In the genomic region with DNA sequence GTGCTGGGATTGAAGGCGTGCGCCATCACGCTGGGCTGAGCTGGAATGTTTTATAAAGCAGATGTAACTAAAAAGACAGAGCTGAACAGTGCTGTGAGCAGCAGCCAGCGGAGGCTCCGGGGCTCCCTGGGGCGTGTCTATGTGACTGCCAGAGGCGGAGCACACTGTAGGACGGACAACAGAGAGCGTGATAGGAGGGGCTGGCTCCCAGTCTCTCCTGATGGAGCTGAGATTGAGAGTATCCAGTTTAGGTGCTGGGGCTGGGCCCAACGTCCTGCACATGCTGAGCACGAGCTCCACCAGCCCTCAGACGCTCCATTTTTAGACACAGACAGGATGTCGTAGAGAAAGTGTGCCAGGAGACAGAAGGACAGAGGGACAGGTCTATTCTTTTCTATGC, we compare ENCODE assay signal across 9 mouse cellular contexts. TPM values are rescaled to one million over a fixed set of nuclear protein-coding genes. Genes with fewer than 3 reads are reported as not detected.
DNase-seq lines count a peak whose midpoint lies in the region; ATAC-seq lines count a peak whose summit lies in the region.
"Had no signal": no experiment of that assay in that cellular context is flagged by ENCODE, and none has a peak within 500 bp of the region (broad histone marks: within the 10 kb centered on the region; RNA-seq: fewer than 3 reads in every experiment).

No protein-coding gene starts in this region.

- H3K4me2 ChIP-seq in neural tube, embryonic 13.5 days = no peak overlapping the region
- no peak overlapping the region for H3K4me2 ChIP-seq in neural tube, embryonic 15.5 days
- H3K4me2 ChIP-seq in intestine, embryonic 15.5 days (replicated peaks) = no peak overlapping the region

- 0 out of 2 replicates have a peak, but pooled peaks cover 5% of the 10 kb centered on the region for H3K4me1 ChIP-seq in neural tube, embryonic 13.5 days (replicated peaks)
- H3K4me1 ChIP-seq in neural tube, embryonic 15.5 days = no peaks in the 10 kb centered on the region
- H3K4me1 ChIP-seq in intestine, embryonic 15.5 days (replicated peaks) = 0 out of 2 replicates have a peak, but pooled peaks cover 6% of the 10 kb centered on the region

- WGBS in neural tube, embryonic 13.5 days = 47% methylated on average over 13 of the region's 13 CpGs
- 51% methylated on average over 13 of the region's 13 CpGs for WGBS in neural tube, embryonic 15.5 days
- WGBS in intestine, embryonic 15.5 days = 32% methylated on average over 13 of the region's 13 CpGs

- DNase-seq in adrenal gland, postnatal 25 days = peak; percentile 46
- no peak for DNase-seq in adrenal gland, adult 18-20 months (ENCODE audit: low spot score in 2 of 2)
- no peak for DNase-seq in spleen, postnatal 14 days (ENCODE audit: low spot score in 2 of 2)
- no peak for DNase-seq in cerebellum, adult 8-10 months
- no peak for DNase-seq in cerebellum, adult 11-12 months

- no peak overlapping the region for H3K27ac ChIP-seq in neural tube, embryonic 13.5 days (replicated peaks)
- no peak overlapping the region for H3K27ac ChIP-seq in neural tube, embryonic 15.5 days (replicated peaks)
- H3K27ac ChIP-seq in intestine, embryonic 15.5 days = 0 out of 2 replicates have a peak overlapping the region, but pooled peaks have one; percentile 6

- H3K27me3 ChIP-seq in neural tube, embryonic 13.5 days = no peaks in the 10 kb centered on the region
- H3K27me3 ChIP-seq in neural tube, embryonic 15.5 days (replicated peaks) = no peaks in the 10 kb centered on the region
- no peaks in the 10 kb centered on the region for H3K27me3 ChIP-seq in intestine, embryonic 15.5 days (replicated peaks)

- H3K9me3 ChIP-seq in neural tube, embryonic 13.5 days = no peaks in the 10 kb centered on the region
- H3K9me3 ChIP-seq in neural tube, embryonic 15.5 days (replicated peaks) = no peaks in the 10 kb centered on the region
- H3K9me3 ChIP-seq in intestine, embryonic 15.5 days = no peaks in the 10 kb centered on the region

- ATAC-seq in neural tube, embryonic 13.5 days (ENCODE audit: low read depth) = 0 out of 2 replicates have a peak, but pooled peaks have one; percentile 48
- ATAC-seq in neural tube, embryonic 15.5 days (ENCODE audit: low FRiP score) = no peak
- ATAC-seq in intestine, embryonic 15.5 days = peak; percentile 79

- H3K9ac ChIP-seq in neural tube, embryonic 13.5 days = no peak overlapping the region
- no peak overlapping the region for H3K9ac ChIP-seq in neural tube, embryonic 15.5 days (replicated peaks)
- no peak overlapping the region for H3K9ac ChIP-seq in intestine, embryonic 15.5 days

- no peak overlapping the region for H3K4me3 ChIP-seq in neural tube, embryonic 13.5 days
- no peak overlapping the region for H3K4me3 ChIP-seq in neural tube, embryonic 15.5 days (replicated peaks)
- H3K4me3 ChIP-seq in intestine, embryonic 15.5 days (replicated peaks) = no peak overlapping the region

- H3K36me3 ChIP-seq in neural tube, embryonic 13.5 days = peaks cover 93% of the 10 kb centered on the region
- peaks cover 87% of the 10 kb centered on the region for H3K36me3 ChIP-seq in neural tube, embryonic 15.5 days
- peaks cover 55% of the 10 kb centered on the region for H3K36me3 ChIP-seq in intestine, embryonic 15.5 days

RNA-seq across cellular contexts. Expression of gene Nxph4, which starts 29.9 kb away (rescaled TPM):
- total RNA-seq in adrenal gland, postnatal 25 days (2021) = 8.3 and 10.0 TPM in 2 replicates
- 10 to 100 TPM in 1 of 2 experiments, 1 to 10 TPM in 1; 6.9 to 12.6 TPM for total RNA-seq in adrenal gland, adult 18-20 months (2021)
- polyA plus RNA-seq in neural tube, embryonic 13.5 days (2015; fragmentation: Nextera tagmentation; extraction: Ambion mirVana) = 128 and 133 TPM in 2 replicates
- 80.4 and 102 TPM in 2 replicates for polyA plus RNA-seq in neural tube, embryonic 15.5 days (2015; fragmentation: Nextera tagmentation; extraction: Ambion mirVana)
- polyA plus RNA-seq in intestine, embryonic 15.5 days (2015; fragmentation: Nextera tagmentation; extraction: Ambion mirVana) = 4.9 and 5.7 TPM in 2 replicates
- total RNA-seq: liver, adult 2 months had no signal
- polyA plus RNA-seq: liver, adult 2 months had no signal

RNA-seq across cellular contexts. Expression of gene Shmt2, which starts 42.1 kb away (rescaled TPM):
- 56.3 and 61.1 TPM in 2 replicates for total RNA-seq in adrenal gland, postnatal 25 days (2021)
- total RNA-seq in adrenal gland, adult 18-20 months (2021) = 10 to 100 TPM; 38.6 to 46.5 TPM
- polyA plus RNA-seq in neural tube, embryonic 13.5 days (2015; fragmentation: Nextera tagmentation; extraction: Ambion mirVana) = 52.4 and 53.0 TPM in 2 replicates
- 50.4 and 69.9 TPM in 2 replicates for polyA plus RNA-seq in neural tube, embryonic 15.5 days (2015; fragmentation: Nextera tagmentation; extraction: Ambion mirVana)
- 147 and 149 TPM in 2 replicates for polyA plus RNA-seq in intestine, embryonic 15.5 days (2015; fragmentation: Nextera tagmentation; extraction: Ambion mirVana)

RNA-seq across cellular contexts. Expression of gene Ndufa4l2, which starts 49.5 kb away (rescaled TPM):
- 43.2 and 50.0 TPM in 2 replicates for total RNA-seq in adrenal gland, postnatal 25 days (2021)
- total RNA-seq in adrenal gland, adult 18-20 months (2021) = 10 to 100 TPM; 36.0 to 55.3 TPM
- 10.1 and 10.6 TPM in 2 replicates for polyA plus RNA-seq in neural tube, embryonic 13.5 days (2015; fragmentation: Nextera tagmentation; extraction: Ambion mirVana)
- polyA plus RNA-seq in neural tube, embryonic 15.5 days (2015; fragmentation: Nextera tagmentation; extraction: Ambion mirVana) = 17.8 and 22.5 TPM in 2 replicates
- polyA plus RNA-seq in intestine, embryonic 15.5 days (2015; fragmentation: Nextera tagmentation; extraction: Ambion mirVana) = 52.7 and 53.8 TPM in 2 replicates

RNA-seq across cellular contexts. Expression of gene Lrp1, which starts 56.6 kb away (rescaled TPM):
- 196 and 254 TPM in 2 replicates for total RNA-seq in adrenal gland, postnatal 25 days (2021)
- total RNA-seq in adrenal gland, adult 18-20 months (2021) = 100 to 1,000 TPM; 145 to 148 TPM
- 80.9 and 110 TPM in 2 replicates for polyA plus RNA-seq in neural tube, embryonic 13.5 days (2015; fragmentation: Nextera tagmentation; extraction: Ambion mirVana)
- 102 and 108 TPM in 2 replicates for polyA plus RNA-seq in neural tube, embryonic 15.5 days (2015; fragmentation: Nextera tagmentation; extraction: Ambion mirVana)
- 67.2 and 77.1 TPM in 2 replicates for polyA plus RNA-seq in intestine, embryonic 15.5 days (2015; fragmentation: Nextera tagmentation; extraction: Ambion mirVana)

Comparison
In these comparisons a context has a peak if more than half of its experiments do, and no peak if none do; other contexts are left out.
1. RNA of gene Nxph4, which starts 29.9 kb away (polyA plus RNA-seq): 128 to 133 TPM in neural tube, embryonic 13.5 days and 80.4 to 102 TPM in neural tube, embryonic 15.5 days; 4.9 to 5.7 TPM in intestine, embryonic 15.5 days; every median in the first group is over 10 times any median in the second.